Mouse (Mus musculus) natural killer cell, adult 2 months (primary cell): ENCODE results near the gene Myl3.

Experiments used
- DNase-seq, 2 experiments: peaks; one replicate each; pipeline ENCODE4 v3.0.0; 2022; ENCODE audit warnings: low spot score in 2 of 2

Gene Myl3

DNA sequence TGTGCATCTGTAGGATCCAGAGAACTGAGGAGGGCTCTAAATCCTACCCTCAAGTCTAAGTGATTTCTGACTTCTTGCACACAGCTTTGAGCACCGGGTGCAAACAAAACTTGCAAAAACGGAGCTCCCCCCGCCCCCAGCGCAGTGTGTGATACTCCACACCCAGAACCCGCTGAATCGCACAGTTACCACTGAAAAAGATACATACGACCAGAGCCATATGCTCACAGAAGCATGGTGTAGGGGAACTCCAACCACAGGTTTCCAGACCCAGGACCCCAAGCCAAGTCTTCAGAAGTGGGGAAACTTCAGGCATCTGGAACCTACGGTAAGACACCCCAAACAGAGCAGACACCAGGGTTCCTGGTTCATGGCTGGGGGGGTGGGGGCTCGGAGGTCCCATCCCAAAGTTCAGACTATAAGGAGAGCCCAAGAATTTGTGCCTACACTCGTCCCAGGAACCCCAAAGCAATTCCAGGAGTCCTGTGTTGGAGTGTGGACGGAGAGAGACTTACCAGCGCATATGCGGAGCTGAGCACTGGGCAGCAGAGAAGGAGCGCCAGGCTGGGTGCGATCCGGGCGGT, at the start of gene Myl3:
Gene Myl3 (plus strand): TSS at position 151 of the 584 bp plus-strand sequence.
- DNase-seq, result no peak

DNA sequence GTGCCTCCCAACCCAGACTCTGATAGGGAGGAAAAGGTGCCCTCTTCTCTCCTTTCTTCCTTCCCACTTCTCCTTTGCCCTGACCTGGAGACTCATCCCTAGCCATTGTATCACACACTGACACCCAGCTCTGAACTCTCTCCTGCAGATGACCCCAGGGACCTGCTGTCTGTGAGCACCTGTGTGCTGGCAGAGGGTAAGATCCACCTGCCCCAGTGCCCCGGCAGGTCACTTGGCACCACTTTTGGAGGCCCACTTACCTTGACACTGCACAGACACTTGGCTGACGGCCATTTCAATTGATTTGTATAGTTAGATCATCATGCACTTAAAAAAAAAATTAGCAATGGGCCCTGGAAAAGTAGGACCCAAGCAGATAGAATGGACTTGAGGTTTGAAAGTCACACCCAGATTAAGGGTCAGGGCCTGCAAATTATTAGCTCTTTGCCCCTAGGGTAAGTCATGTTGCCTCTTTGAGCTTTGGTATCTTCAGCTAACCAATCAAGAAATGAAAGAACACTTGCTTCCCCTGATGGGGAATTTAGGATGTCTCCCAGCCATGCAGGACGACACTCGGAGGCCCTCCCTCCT, 46.4 kb upstream of the Myl3 start:
- no peak for DNase-seq

DNA sequence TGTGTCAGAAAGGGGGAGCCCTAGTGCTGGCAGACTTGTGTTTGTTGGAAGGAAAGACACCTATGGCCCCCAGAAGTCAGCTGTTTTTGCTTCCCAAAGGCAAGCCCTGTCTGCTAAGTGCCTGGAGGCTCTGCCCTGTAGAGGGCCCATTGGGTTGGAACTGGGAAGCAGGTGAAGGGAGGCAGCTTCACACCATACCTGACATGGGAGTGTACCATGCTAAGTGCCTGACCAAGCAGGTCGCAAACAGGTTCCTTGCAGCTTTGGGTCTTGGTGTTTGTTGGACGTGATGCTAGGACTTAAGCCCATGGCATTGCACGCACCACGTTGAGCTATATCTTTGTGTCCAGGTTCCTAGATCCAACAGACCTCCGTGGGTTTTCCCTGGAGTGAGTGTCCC, 45.2 kb upstream of the Myl3 start:
- no peak for DNase-seq

GRCm38 (mm10) chr9:110697465-110697864, 44.2 kb upstream of the Myl3 start:
- no peak for DNase-seq

DNA sequence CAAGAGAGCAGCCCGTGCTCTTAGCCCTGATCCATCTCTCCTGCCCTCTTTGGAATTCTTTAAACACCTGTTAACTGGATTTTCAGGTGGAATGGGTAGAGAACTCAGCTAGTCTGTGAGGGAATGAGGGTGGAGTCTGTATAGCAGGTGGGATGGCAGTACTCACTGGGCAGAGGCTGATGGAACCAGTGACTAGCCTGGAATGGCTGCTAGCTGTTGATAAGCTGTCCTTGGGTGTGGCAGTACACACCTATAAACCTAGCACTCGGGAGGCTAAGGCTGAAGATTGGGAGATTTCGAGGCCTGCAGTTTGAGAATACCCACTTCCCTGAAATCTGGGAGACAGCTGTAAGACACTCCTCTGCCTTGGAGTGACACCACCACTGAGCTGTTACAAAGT, 42.1 kb upstream of the Myl3 start:
- no peak for DNase-seq

- DNase-seq, result no peak
These were observed 40.3 kb upstream of the Myl3 start for GRCm38 (mm10) chr9:110701114-110702032.

GRCm38 (mm10) chr9:110702848-110703247, 38.8 kb upstream of the Myl3 start:
- DNase-seq, result no peak

- no peak for DNase-seq
These were observed 37.7 kb upstream of the Myl3 start for GRCm38 (mm10) chr9:110703951-110704350.

GRCm38 (mm10) chr9:110706784-110707183, 34.9 kb upstream of the Myl3 start:
- no peak for DNase-seq

DNA sequence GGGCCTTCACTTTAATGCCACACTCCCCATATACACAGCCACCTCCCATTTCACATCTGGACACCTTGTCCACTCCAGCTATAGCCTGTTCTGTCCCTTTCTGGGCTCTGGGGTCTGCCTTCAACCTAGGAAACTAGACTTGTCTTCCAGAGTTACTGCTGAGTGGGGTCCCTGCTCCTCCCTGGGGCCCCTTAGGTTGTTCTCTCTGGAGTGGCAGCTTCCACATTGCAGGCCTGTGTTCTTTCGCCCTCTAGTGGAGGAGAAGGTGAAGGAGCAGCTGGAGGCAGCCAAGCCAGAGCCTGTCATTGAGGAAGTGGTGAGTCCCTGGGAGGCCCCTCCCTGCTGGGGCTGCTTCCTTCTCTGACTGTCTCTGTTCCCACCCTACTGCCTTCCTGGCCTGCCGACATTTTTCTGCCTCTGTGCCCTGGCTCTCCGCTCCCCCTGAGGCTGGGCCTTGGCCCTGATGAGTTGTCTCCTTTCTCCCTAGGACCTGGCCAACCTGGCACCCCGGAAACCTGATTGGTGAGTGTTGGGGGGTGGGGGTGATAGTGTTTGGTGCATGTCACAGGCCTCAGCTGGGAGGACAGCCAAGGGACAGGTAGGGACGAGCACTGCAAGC, 31.9 kb upstream of the Myl3 start:
- peak; percentile 80 to 86 for DNase-seq

GRCm38 (mm10) chr9:110711532-110711931, 30.1 kb upstream of the Myl3 start:
- no peak for DNase-seq

DNA sequence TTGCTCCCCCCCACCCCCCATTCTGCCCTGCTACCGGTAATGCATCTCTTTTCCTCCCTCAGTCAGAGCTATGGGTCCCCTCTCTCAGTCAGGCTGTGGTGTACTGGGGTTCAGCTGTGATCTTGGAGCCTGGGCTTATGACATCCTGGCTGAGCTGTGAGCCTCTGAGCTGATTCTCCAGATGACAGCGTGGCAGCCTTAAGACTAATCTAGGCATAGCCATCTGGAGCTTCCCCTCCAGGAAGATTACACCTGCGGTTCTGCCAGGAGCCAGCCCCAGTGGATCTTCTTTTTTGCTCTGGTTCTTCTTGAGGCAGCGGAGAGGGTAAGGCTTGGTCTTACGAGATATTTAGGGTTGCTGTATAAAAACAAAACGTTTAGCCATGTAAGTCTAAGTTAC, 29.7 kb upstream of the Myl3 start:
- DNase-seq, result no peak

GRCm38 (mm10) chr9:110712545-110712944, 29.1 kb upstream of the Myl3 start:
- no peak for DNase-seq

- no peak for DNase-seq
These were observed 28.3 kb upstream of the Myl3 start for GRCm38 (mm10) chr9:110713389-110713788.

GRCm38 (mm10) chr9:110715426-110715825, 26.2 kb upstream of the Myl3 start:
- no peak for DNase-seq

GRCm38 (mm10) chr9:110716775-110717174, 24.9 kb upstream of the Myl3 start:
- DNase-seq, result peak in 1 of 2 experiments; percentile 29

DNA sequence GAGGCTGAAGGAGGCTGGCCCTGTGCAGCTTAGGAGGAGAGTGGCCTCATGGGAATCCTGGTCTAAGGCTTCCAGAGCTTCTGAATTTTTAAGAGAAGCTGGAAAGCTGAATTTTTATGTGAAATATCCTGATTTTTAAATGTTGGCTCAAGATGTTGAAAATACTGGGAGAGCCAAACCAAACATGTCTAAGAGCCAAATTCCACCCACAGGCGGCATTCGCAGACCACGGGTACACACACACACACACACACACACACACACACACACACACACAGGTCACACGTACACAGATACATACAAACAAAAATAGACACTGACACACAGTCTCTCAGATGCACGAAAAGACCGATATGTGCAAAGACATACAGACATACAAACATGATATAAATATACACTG, 23.6 kb upstream of the Myl3 start:
- no peak for DNase-seq

- no peak for DNase-seq
These were observed 22.9 kb upstream of the Myl3 start for GRCm38 (mm10) chr9:110718810-110719209.

DNA sequence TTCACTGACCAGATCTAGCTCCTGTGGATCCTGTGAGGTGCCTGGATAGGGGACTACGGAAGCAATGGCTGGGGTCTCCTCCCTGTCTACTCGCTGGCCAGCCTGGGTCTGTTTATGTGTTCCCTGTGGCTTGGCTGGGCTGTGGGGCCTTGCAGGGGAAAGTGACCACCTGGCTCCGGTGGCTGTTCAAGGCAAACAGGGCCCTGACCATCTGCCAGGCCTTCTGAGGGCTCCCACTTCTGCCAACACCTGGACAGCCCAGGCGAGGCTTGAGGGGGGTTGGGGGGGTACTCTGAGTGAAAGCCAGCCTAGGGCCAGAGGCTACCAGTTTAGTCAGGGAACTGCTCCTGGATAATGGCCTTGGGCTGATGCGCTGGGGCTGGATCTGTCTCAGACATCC, 21.7 kb upstream of the Myl3 start:
- DNase-seq, result no peak

- DNase-seq, result no peak
These were observed 19.6 kb upstream of the Myl3 start for GRCm38 (mm10) chr9:110722060-110722459.

DNA sequence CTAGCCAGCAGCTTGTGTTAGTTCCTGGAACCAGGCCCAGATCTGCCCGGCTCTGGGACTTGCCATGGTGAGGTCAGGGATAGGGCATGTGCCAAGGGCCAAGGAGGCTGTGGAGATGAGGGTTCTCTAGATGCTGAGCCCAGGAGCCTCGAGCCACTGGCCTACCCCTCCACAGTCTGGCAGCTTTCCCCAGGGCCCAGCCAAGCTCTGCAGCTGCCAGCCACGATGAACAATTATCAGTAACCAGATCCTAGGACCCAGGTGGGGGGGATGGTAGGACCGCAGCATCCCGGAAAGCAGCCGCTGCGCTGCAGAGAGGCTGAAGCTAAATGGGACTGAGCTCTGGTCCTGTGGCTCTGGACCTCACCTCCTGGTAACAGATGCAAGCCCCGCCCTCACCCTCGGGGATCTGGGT, 15.9 kb upstream of the Myl3 start:
- no peak for DNase-seq

- no peak for DNase-seq
These were observed 14.8 kb upstream of the Myl3 start for GRCm38 (mm10) chr9:110726867-110727266.
